23 mouse cellular contexts compared by ENCODE assay signal in the genomic region with DNA sequence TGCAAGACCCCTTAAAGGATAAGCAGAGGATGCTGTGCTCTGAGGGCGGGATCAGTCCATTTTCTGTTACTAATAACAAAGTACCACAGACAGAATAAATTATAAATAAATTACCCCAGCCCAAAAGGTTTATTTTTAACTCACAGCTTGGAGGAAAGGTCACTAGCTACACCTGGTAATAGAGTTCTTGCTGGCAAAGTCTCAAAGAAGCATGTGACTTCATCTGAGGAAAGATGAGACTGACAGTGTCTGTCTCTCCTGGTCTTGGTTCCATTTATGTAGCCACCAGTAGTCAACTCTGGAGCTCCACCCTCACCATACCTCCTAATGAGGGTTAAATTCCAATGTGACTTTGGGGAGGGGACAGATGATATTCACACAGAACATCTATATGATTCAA.
"Had no signal": no experiment of that assay in that cellular context is flagged by ENCODE, and none has a peak within 500 bp of the region (broad histone marks: within the 10 kb centered on the region; RNA-seq: fewer than 3 reads in every experiment).

No protein-coding gene starts in this region.

- H3K27me3 ChIP-seq: limb, embryonic 15.5 days; neural tube, embryonic 12.5 days had no signal

- DNase-seq: left cerebral cortex, postnatal 4 days; liver, postnatal 0 days; lung, embryonic 14.5 days; right cerebral cortex, adult 18-20 months; right cerebral cortex, postnatal 14 days; right cerebral cortex, postnatal 4 days; thymus, adult 2 months; thymus, postnatal 14 days; thymus, postnatal 4 days had no signal

- H3K4me2 ChIP-seq: limb, embryonic 12.5 days; limb, embryonic 15.5 days; liver, embryonic 11.5 days; lung, embryonic 14.5 days; midbrain, embryonic 15.5 days; neural tube, embryonic 12.5 days; neural tube, embryonic 15.5 days had no signal

- H3K9ac ChIP-seq: limb, embryonic 12.5 days; limb, embryonic 15.5 days; liver, embryonic 14.5 days; liver, postnatal 0 days; lung, embryonic 14.5 days; midbrain, embryonic 15.5 days; neural tube, embryonic 12.5 days; neural tube, embryonic 15.5 days had no signal

- H3K4me3 ChIP-seq: limb, embryonic 12.5 days; limb, embryonic 15.5 days; megakaryocyte, embryonic 14.5 days; midbrain, embryonic 10.5 days; midbrain, embryonic 15.5 days; neural tube, embryonic 12.5 days; neural tube, embryonic 15.5 days had no signal

- H3K36me3 ChIP-seq: limb, embryonic 12.5 days; limb, embryonic 15.5 days; midbrain, embryonic 10.5 days; midbrain, embryonic 15.5 days; neural tube, embryonic 12.5 days; neural tube, embryonic 15.5 days had no signal

- H3K27ac ChIP-seq: limb, embryonic 12.5 days; limb, embryonic 15.5 days; liver, embryonic 14.5 days; macrophage; midbrain, embryonic 10.5 days; midbrain, embryonic 15.5 days; neural tube, embryonic 12.5 days; neural tube, embryonic 15.5 days; stomach, postnatal 0 days had no signal

- H3K9me3 ChIP-seq: limb, embryonic 12.5 days; limb, embryonic 15.5 days; megakaryocyte, embryonic 14.5 days; midbrain, embryonic 10.5 days; midbrain, embryonic 15.5 days; neural tube, embryonic 12.5 days; neural tube, embryonic 15.5 days had no signal

- H3K4me1 ChIP-seq: limb, embryonic 12.5 days; limb, embryonic 15.5 days; megakaryocyte, embryonic 14.5 days; midbrain, embryonic 10.5 days; midbrain, embryonic 15.5 days; neural tube, embryonic 12.5 days; neural tube, embryonic 15.5 days had no signal

- ATAC-seq: inflammation-experienced regulatory T-cells, adult 6 months; intestine, embryonic 16.5 days; liver, postnatal 0 days; lung, postnatal 0 days; midbrain, embryonic 15.5 days had no signal
